Mouse (Mus musculus): ENCODE data around the gene Miga2. TPM values are rescaled to one million over a fixed set of nuclear protein-coding genes. Genes with fewer than 3 reads are reported as not detected.

Miga2 gene
- 5.9 and 7.3 TPM in 2 replicates for polyA plus RNA-seq (2012; rRNA removed)

GRCm38 (mm10) chr2:30363773-30364650 is at the start of gene Miga2:
Miga2 (plus strand) TSS chr2:30364233.

DNA sequence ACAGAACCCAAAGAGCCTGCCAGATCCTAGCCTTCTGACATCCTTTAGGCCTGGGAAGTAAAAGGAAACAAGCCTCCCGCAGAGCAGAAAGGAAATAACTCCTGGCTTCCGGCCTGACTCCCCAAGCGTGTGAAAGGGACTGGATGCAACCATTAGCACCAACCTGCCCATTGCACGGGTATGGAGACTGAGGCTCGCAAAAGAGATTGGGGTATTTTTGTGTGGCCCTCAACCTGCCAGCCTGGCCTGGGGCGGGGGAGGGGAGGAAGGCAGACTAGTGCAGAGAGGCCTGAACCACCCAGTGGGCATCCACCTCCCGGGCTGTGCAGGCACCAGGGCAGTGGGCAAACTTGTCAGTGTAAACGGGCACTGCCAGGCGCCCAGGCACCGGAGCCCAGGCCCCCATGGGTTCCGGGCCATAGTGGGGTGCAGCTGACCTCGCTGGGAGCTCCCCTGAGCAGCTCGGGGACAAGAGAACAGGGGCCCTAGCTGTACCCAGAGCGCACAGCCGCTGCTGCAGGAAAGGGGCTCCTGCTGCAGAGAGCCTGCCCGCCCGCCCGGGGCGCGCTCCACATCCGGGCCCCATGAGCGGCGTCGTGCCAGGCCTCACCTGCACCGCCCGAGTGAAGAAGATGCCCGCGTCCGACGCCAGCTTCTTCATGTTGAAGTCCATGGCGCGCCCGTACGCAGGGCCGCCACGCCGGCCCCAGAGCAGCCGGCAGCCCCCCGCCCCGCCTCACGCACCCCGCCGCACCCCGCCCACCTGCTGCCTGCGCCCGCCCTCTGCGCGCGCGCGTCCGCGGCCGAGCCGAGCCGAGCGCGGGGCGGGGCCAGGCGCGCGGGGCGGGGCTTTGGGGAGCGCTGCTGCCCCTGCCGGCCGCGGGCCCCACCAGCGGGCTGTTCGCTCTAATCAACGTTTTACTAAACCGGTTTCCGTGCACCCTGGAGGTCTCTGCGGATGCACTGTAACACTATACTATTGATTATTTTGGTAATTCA is 5.2 kb upstream of the Miga2 start, which contains the start of gene Sh3glb2:
Sh3glb2 (minus strand) TSS at position 805 of the 999 bp plus-strand sequence.

DNA sequence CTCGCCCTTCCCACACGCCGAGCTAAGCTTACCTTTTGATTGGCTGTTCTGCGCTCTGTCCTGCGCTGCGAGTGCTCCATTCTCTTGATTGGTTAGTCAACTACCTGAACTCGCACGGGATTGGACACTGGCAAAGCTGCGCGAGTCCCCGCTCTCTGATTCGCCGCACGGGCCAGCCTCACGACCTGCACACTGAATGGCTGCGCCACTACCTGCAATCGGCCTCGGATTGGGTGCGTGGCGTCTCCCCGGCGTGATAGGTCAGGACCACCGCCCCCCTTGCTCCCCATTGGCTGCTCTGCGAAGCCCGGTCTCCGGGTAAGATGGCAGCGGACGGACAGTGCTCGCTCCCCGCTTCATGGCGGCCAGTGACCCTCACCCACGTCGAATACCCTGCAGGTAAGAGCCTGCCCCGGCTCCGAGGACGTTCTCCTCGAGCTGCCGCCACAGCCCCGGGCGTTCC is 28.1 kb downstream of the Miga2 start, which contains the start of gene Dolpp1:
Dolpp1 (plus strand) TSS at position 141 of the 463 bp plus-strand sequence.

DNA sequence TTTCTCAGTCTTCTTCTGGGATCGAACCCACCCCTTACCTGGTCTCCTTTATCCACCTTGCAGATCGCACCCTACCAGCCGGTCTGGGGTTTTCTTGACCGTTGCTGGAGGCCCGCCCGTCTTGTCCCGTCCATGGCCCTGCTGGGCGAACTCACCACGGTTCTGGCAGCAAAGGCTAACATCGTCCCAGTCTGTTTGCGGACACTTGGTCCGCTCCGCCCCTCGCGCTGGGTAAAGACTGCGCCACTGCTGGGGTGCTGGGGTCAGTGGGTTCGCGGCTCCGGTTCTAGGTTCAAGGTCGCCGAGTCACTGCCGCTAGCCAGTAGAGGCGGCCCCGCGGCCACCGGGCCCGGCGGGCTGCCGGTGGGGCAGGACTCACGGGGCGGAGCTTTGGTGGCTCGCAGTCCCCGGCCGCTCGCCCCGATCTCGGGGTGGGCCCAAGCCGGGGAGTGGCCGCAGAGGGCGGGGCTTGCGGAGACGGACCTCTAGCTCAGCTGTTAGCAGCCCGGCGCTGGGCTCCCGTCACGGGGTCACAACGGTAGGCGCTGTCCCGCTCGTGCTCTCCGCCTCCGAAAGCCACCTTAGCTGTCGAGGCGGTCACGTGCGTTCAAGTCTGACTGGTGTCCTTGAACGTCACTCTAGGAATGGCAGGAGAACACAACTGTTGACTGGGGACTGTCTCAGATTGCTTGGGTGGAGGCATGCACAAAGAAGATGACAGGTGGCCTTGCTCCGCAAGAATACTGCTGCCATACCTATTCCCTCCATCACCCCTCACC is 51.3 kb downstream of the Miga2 start, which contains the start of gene Crat:
Crat (minus strand) TSS at position 657 of the 779 bp plus-strand sequence.

DNA sequence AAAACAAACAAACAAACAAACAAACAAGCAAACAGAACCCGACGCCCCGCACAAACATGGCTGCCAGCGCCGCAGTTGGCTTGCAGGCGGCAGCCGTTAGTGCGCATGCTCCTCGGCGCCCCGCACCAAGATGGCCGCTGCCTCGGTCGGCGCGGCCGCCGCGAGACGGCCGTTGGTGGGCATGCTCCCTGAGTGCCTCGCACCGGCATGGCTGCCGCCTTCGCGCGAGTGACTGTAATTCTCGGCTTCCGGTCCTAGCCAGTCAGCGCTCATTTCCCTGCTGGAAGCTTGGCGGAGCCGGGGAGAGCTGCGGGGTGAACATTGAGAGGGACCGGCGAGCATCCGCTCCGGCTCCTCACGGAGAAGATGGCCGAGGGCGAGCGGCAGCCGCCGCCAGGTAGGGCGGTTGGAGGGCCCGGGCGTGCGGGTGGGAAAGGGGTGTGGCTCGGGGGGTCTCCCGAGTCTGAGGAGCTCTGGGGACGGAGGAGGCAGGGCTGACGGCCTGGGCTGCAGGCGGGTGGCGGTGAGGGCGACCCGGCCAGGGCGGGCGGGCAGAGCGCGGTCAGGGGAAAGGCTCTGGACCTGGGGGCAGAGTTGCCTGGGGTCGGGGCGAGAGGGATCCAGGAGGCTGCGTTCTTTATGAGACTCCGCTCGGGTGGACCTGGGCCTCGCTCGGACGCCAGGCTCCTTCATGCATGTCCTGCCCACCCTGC is 52.1 kb downstream of the Miga2 start, which contains the start of gene Ptpa:
Ptpa (plus strand) TSS at position 104 of the 713 bp plus-strand sequence.

Other genes starting within 250 kb of the Miga2 start
- 8.0 and 9.3 TPM in 2 replicates for gene Zer1, start 239.6 kb upstream of the Miga2 start, polyA plus RNA-seq (2012; rRNA removed)
- 12.2 and 12.7 TPM in 2 replicates for gene Tbc1d13, start 230.5 kb upstream of the Miga2 start, polyA plus RNA-seq (2012; rRNA removed)
- 32.1 and 36.9 TPM in 2 replicates for gene Endog, start 192.7 kb upstream of the Miga2 start, polyA plus RNA-seq (2012; rRNA removed)
- 14.3 and 15.6 TPM in 2 replicates for gene Spout1, start 185.8 kb upstream of the Miga2 start, polyA plus RNA-seq (2012; rRNA removed)
- gene Kyat1, start 158.4 kb upstream of the Miga2 start, polyA plus RNA-seq (2012; rRNA removed): 57.7 and 63.7 TPM in 2 replicates
- 4.5 and 4.6 TPM in 2 replicates for gene Lrrc8a, start 126.5 kb upstream of the Miga2 start, polyA plus RNA-seq (2012; rRNA removed)
- gene Gm28035, start 123.7 kb upstream of the Miga2 start, polyA plus RNA-seq (2012; rRNA removed): 2.3 and 2.4 TPM in 2 replicates
- 54.6 and 54.7 TPM in 2 replicates for gene Phyhd1, start 98.0 kb upstream of the Miga2 start, polyA plus RNA-seq (2012; rRNA removed)
- gene Gm28038, start 83.2 kb upstream of the Miga2 start, polyA plus RNA-seq (2012; rRNA removed): not detected in 2 replicates
- 6.3 and 6.7 TPM in 2 replicates for gene Dolk, start 77.9 kb upstream of the Miga2 start, polyA plus RNA-seq (2012; rRNA removed)
- 8.1 and 9.4 TPM in 2 replicates for gene Nup188, start 77.8 kb upstream of the Miga2 start, polyA plus RNA-seq (2012; rRNA removed)
- gene Sh3glb2, start 4.9 kb upstream of the Miga2 start, polyA plus RNA-seq (2012; rRNA removed): 18.8 and 21.4 TPM in 2 replicates
- 12.5 and 13.9 TPM in 2 replicates for gene Dolpp1, start 28.0 kb downstream of the Miga2 start, polyA plus RNA-seq (2012; rRNA removed)
- gene Crat, start 51.6 kb downstream of the Miga2 start, polyA plus RNA-seq (2012; rRNA removed): 27.3 and 30.7 TPM in 2 replicates
- 44.6 and 49.8 TPM in 2 replicates for gene Ptpa, start 51.8 kb downstream of the Miga2 start, polyA plus RNA-seq (2012; rRNA removed)
- gene Ier5l, start 110.0 kb downstream of the Miga2 start, polyA plus RNA-seq (2012; rRNA removed): 1.0 and 1.2 TPM in 2 replicates
- 0.06 and 0.18 TPM in 2 replicates for gene Cstad, start 230.8 kb downstream of the Miga2 start, polyA plus RNA-seq (2012; rRNA removed)

All from liver, embryonic 18 days (tissue).